17 mouse cellular contexts compared by ENCODE assay signal in the genomic region with DNA sequence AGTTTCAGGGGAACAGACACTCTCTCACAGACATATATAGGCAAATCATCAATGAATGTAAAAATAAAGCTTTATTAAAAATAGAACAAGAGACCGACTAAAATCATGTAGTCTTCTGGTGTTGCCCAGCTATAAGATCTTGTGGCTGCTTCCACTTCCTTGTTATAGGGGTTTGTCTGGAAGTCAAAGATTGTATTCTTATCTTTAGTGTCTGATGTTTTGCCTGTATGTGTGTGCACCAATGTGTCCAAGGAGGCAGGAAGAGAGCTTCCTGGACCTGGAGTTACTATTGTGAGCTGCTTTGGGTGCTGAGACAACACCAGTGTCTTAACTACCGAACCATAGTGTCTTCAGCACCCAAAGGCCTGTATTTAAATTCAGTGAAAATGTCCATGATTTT.
"Had no signal": no experiment of that assay in that cellular context is flagged by ENCODE, and none has a peak within 500 bp of the region (broad histone marks: within the 10 kb centered on the region; RNA-seq: fewer than 3 reads in every experiment).

No protein-coding gene starts in this region.

- H3K4me3 ChIP-seq: limb, embryonic 10.5 days; limb, embryonic 13.5 days; megakaryocyte, embryonic 14.5 days; midbrain, embryonic 12.5 days; midbrain, embryonic 15.5 days; neural tube, embryonic 13.5 days had no signal

- H3K9me3 ChIP-seq: limb, embryonic 10.5 days; limb, embryonic 13.5 days; megakaryocyte, embryonic 14.5 days; midbrain, embryonic 12.5 days; midbrain, embryonic 15.5 days; neural tube, embryonic 13.5 days had no signal

- H3K27me3 ChIP-seq: limb, embryonic 13.5 days; megakaryocyte, embryonic 14.5 days; midbrain, embryonic 12.5 days; midbrain, embryonic 15.5 days; neural tube, embryonic 13.5 days had no signal

- DNase-seq: kidney, adult 18-20 months; kidney, adult 9 months; kidney, postnatal 14 days; kidney, postnatal 4 days; lung, embryonic 14.5 days; retina, postnatal 1 day; thymus, adult 18-20 months; thymus, postnatal 14 days; thymus, postnatal 4 days had no signal

- ATAC-seq: intestine, embryonic 16.5 days; lung, postnatal 0 days; midbrain, embryonic 15.5 days had no signal

- H3K4me1 ChIP-seq: limb, embryonic 10.5 days; limb, embryonic 13.5 days; midbrain, embryonic 12.5 days; midbrain, embryonic 15.5 days; neural tube, embryonic 13.5 days had no signal
